8 mouse cellular contexts compared by ENCODE assay signal in genomic region chr11:6436442-6436841, GRCm38 (mm10). TPM values are rescaled to one million over a fixed set of nuclear protein-coding genes. Genes with fewer than 3 reads are reported as not detected.
DNase-seq lines count a peak whose midpoint lies in the region; ATAC-seq and TF ChIP-seq lines count a peak whose summit lies in the region.

No protein-coding gene starts in this region.

- H3K4me2 ChIP-seq in forebrain, embryonic 12.5 days, result no peak overlapping the region
- no peak overlapping the region for H3K4me2 ChIP-seq in midbrain, postnatal 0 days (ENCODE audit: low read depth, low read length, poor library complexity, severe bottlenecking)

- peak; percentile 27 to 46 for DNase-seq in heart, adult 18-20 months
- DNase-seq in heart, adult 9 months (ENCODE audit: low spot score in 2 of 2), result no peak
- DNase-seq in 416B (ENCODE audit: low read depth) (peak; percentile 68), ZHBTc4 (ENCODE audit: low read depth, low spot score) (peak; percentile 95), liver (peak; percentile 70)
- peak; percentile 47 for DNase-seq in midbrain, postnatal 0 days (ENCODE audit: low spot score)
- peak; percentile 75 for DNase-seq in thymus, postnatal 14 days

- 0 out of 2 replicates have a peak, but pooled peaks have one; percentile 27 for ATAC-seq in forebrain, embryonic 12.5 days (ENCODE audit: low FRiP score)
- ATAC-seq in midbrain, postnatal 0 days (ENCODE audit: low FRiP score), result no peak

- no peaks in the 10 kb centered on the region for H3K9me3 ChIP-seq in forebrain, embryonic 12.5 days
- no peaks in the 10 kb centered on the region for H3K9me3 ChIP-seq in midbrain, postnatal 0 days (ENCODE audit: low read length)

- no peak overlapping the region for H3K27ac ChIP-seq in forebrain, embryonic 12.5 days
- no peak overlapping the region for H3K27ac ChIP-seq in midbrain, postnatal 0 days (ENCODE audit: low read depth, low read length)

- H3K36me3 ChIP-seq in forebrain, embryonic 12.5 days (replicated peaks), result peaks cover 73% of the 10 kb centered on the region
- H3K36me3 ChIP-seq in midbrain, postnatal 0 days (ENCODE audit: insufficient read depth, low read length), result peaks cover 10% of the 10 kb centered on the region

- no peaks in the 10 kb centered on the region for H3K4me1 ChIP-seq in forebrain, embryonic 12.5 days
- no peaks in the 10 kb centered on the region for H3K4me1 ChIP-seq in midbrain, postnatal 0 days (ENCODE audit: insufficient read depth, low read length)

- no peak overlapping the region for H3K4me3 ChIP-seq in forebrain, embryonic 12.5 days (replicated peaks)
- H3K4me3 ChIP-seq in midbrain, postnatal 0 days (ENCODE audit: low read depth, low read length), result no peak overlapping the region

- H3K9ac ChIP-seq in forebrain, embryonic 12.5 days, result no peak overlapping the region
- no peak overlapping the region for H3K9ac ChIP-seq in midbrain, postnatal 0 days (replicated peaks; ENCODE audit: low read length, poor library complexity, severe bottlenecking)

- TF ChIP-seq CTCF in midbrain, postnatal 0 days (IDR thresholded peaks at IDR 0.05), result peak; percentile 63

- H3K27me3 ChIP-seq in forebrain, embryonic 12.5 days, result no peaks in the 10 kb centered on the region
- H3K27me3 ChIP-seq in midbrain, postnatal 0 days (ENCODE audit: insufficient read depth, low read length), result no peaks in the 10 kb centered on the region

- WGBS in forebrain, embryonic 12.5 days, result 67% methylated on average over 8 of the region's 8 CpGs
- 62% methylated on average over 8 of the region's 8 CpGs for WGBS in midbrain, postnatal 0 days

RNA-seq across cellular contexts. Expression of gene H2afv, which starts 7.8 kb away (rescaled TPM):
- 10 to 100 TPM; 71.4 to 86.8 TPM for total RNA-seq in heart, adult 18-20 months (2021)
- 853 and 916 TPM in 2 replicates for polyA plus RNA-seq in forebrain, embryonic 12.5 days (2016; fragmentation: Nextera tagmentation; extraction: Ambion mirVana)
- total RNA-seq in midbrain, postnatal 0 days (2014; rRNA removed), result 46.2 and 57.2 TPM in 2 replicates
- 133 and 142 TPM in 2 replicates for polyA plus RNA-seq in midbrain, postnatal 0 days (2015; fragmentation: Nextera tagmentation; extraction: Ambion mirVana)

RNA-seq across cellular contexts. Expression of gene Ppia, which starts 21.2 kb away (rescaled TPM):
- 100 to 1,000 TPM; 304 to 366 TPM for total RNA-seq in heart, adult 18-20 months (2021)
- polyA plus RNA-seq in forebrain, embryonic 12.5 days (2016; fragmentation: Nextera tagmentation; extraction: Ambion mirVana), result 4,594 and 4,665 TPM in 2 replicates
- 2,296 and 2,489 TPM in 2 replicates for total RNA-seq in midbrain, postnatal 0 days (2014; rRNA removed)
- 5,099 and 5,106 TPM in 2 replicates for polyA plus RNA-seq in midbrain, postnatal 0 days (2015; fragmentation: Nextera tagmentation; extraction: Ambion mirVana)

RNA-seq across cellular contexts. Expression of gene Purb, which starts 39.3 kb away (rescaled TPM):
- total RNA-seq in heart, adult 18-20 months (2021), result 10 to 100 TPM; 29.5 to 31.0 TPM
- polyA plus RNA-seq in forebrain, embryonic 12.5 days (2016; fragmentation: Nextera tagmentation; extraction: Ambion mirVana), result 15.9 and 17.9 TPM in 2 replicates
- total RNA-seq in midbrain, postnatal 0 days (2014; rRNA removed), result 38.0 and 45.1 TPM in 2 replicates
- 12.2 and 14.2 TPM in 2 replicates for polyA plus RNA-seq in midbrain, postnatal 0 days (2015; fragmentation: Nextera tagmentation; extraction: Ambion mirVana)

RNA-seq across cellular contexts. Expression of gene Zmiz2, which starts 47.6 kb away (rescaled TPM):
- 10 to 100 TPM; 33.8 to 37.0 TPM for total RNA-seq in heart, adult 18-20 months (2021)
- 22.8 and 26.0 TPM in 2 replicates for polyA plus RNA-seq in forebrain, embryonic 12.5 days (2016; fragmentation: Nextera tagmentation; extraction: Ambion mirVana)
- 139 and 153 TPM in 2 replicates for total RNA-seq in midbrain, postnatal 0 days (2014; rRNA removed)
- polyA plus RNA-seq in midbrain, postnatal 0 days (2015; fragmentation: Nextera tagmentation; extraction: Ambion mirVana), result 33.7 and 36.0 TPM in 2 replicates

Comparison
In these comparisons a context has a peak if more than half of its experiments do, and no peak if none do; other contexts are left out.
1. DNase-seq: peak in heart, adult 18-20 months (2 of 2), 416B (single experiment), ZHBTc4 (single experiment), liver (single experiment), midbrain, postnatal 0 days (single experiment) and thymus, postnatal 14 days (single experiment); none in heart, adult 9 months (0 of 2).